Mouse (Mus musculus) heart, adult 2 months (tissue): ENCODE measurements around the gene Trim17.

ENCODE experiments used
- EP300 ChIP-seq: fragments of 200-500 bp; IDR thresholded peaks from 2 replicates; pipeline ENCODE4 v1.6.1; 2011; ENCODE audit warnings: low read depth, low read length, control low read depth; ENCODE audit not compliant: insufficient read depth
- POLR2A ChIP-seq: fragments of 200-500 bp; IDR thresholded peaks from 2 replicates; pipeline ENCODE4 v1.6.1; 2011; ENCODE audit warnings: mild to moderate bottlenecking, low read depth, low read length, control low read depth; ENCODE audit not compliant: insufficient read depth

DNA sequence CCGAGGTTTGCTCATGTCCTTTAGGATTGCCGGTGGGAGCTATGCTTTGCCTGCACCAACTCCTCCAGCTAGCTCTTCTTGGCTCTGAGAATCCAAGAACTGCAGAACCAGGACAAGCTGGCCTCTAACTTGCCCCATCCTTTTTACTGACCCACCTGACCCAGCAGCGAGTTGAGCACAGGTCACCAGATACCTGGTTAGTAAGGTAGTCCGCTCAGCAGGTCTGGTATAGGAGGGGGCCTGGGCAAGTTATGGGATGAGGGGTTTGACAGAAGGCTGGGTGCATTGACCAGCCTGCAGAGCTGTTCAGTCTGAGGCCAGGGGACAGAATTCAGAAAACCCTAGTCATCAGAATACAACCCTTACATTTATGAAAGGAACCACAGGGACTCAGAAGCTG is 25.4 kb upstream of the Trim17 start:
- no peak for TF ChIP-seq EP300
- no peak for TF ChIP-seq POLR2A
